7 mouse cellular contexts compared by ENCODE assay signal in the genomic region with DNA sequence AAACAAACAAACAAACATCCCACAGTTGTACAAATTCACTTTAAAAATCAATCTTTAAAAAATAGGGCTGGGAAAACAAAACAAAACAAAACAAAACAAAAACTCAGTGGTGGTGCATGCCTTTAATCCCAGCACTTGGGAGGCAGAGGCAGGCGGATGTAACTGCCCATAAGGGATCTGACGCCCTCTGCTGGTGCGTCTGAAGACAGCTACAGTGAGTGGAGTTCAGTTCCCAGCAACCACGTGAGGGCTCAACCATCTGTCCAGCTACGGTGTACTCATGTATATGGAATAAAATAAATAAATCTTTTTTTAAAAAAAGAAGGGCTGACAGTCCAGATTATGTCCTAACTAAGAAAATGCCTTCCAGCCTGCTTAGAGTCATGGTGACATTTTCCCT. TPM values are rescaled to one million over a fixed set of nuclear protein-coding genes. Genes with fewer than 3 reads are reported as not detected.
A peak's percentile ranks its signal among the peaks of the same experiment; 100 is the strongest.
DNase-seq lines count a peak whose midpoint lies in the region; ATAC-seq and TF ChIP-seq lines count a peak whose summit lies in the region.

No protein-coding gene starts in this region.

- CTCF ChIA-PET in Patski (lab: Charles Lee): no interaction called here

- H3K9me3 ChIP-seq in liver, embryonic 12.5 days (replicated peaks): no peaks in the 10 kb centered on the region
- no peaks in the 10 kb centered on the region for H3K9me3 ChIP-seq in embryonic facial prominence, embryonic 10.5 days

- peak; percentile 50; the same call in 1 of the 2 replicates for TF ChIP-seq CTCF in testis, adult 2 months (IDR thresholded peaks at IDR 0.05; ENCODE audit: control insufficient read depth, insufficient read depth, insufficient replicate concordance, low read depth, low read length)
- TF ChIP-seq CTCF in Patski (IDR thresholded peaks at IDR 0.05): peak; percentile 46

- no peaks in the 10 kb centered on the region for H3K4me1 ChIP-seq in testis, adult 2 months (ENCODE audit: control insufficient read depth, insufficient read depth, low read length)
- H3K4me1 ChIP-seq in liver, embryonic 12.5 days: no peaks in the 10 kb centered on the region
- no peaks in the 10 kb centered on the region for H3K4me1 ChIP-seq in embryonic facial prominence, embryonic 10.5 days

- H3K27me3 ChIP-seq in testis, adult 2 months (ENCODE audit: control insufficient read depth, insufficient read depth, low read length): no peaks in the 10 kb centered on the region
- H3K27me3 ChIP-seq in Patski: no peaks in the 10 kb centered on the region
- no peaks in the 10 kb centered on the region for H3K27me3 ChIP-seq in liver, embryonic 12.5 days (replicated peaks)
- H3K27me3 ChIP-seq in embryonic facial prominence, embryonic 10.5 days (replicated peaks; ENCODE audit: low read depth, poor library complexity, severe bottlenecking): no peaks in the 10 kb centered on the region

- in situ Hi-C loops in Patski (cut with MboI; ENCODE audit: low pct_unique_long_range_greater_than_20kb): no loop called here

- no peak overlapping the region for H3K9ac ChIP-seq in liver, embryonic 12.5 days

- peaks cover 3% of the 10 kb centered on the region for H3K36me3 ChIP-seq in testis, adult 2 months (ENCODE audit: control insufficient read depth, insufficient read depth, low read length)
- peaks cover 18% of the 10 kb centered on the region for H3K36me3 ChIP-seq in liver, embryonic 12.5 days
- H3K36me3 ChIP-seq in embryonic facial prominence, embryonic 10.5 days (replicated peaks): peaks cover 22% of the 10 kb centered on the region

- H3K27ac ChIP-seq in testis, adult 2 months (ENCODE audit: control insufficient read depth, insufficient read depth, low read depth, low read length): no peak overlapping the region
- H3K27ac ChIP-seq in liver, embryonic 12.5 days: no peak overlapping the region
- no peak overlapping the region for H3K27ac ChIP-seq in embryonic facial prominence, embryonic 10.5 days (replicated peaks)

- 33% methylated on average over 5 of the region's 5 CpGs for WGBS in liver, embryonic 12.5 days (ENCODE audit: insufficient replicate concordance)
- WGBS in embryonic facial prominence, embryonic 10.5 days: 69% methylated on average over 5 of the region's 5 CpGs

- no peak overlapping the region for H3K4me2 ChIP-seq in liver, embryonic 12.5 days

- DNase-seq in testis, postnatal 10 days (ENCODE audit: low spot score): no peak
- no peak for DNase-seq in Patski (ENCODE audit: low read depth, low spot score)
- DNase-seq in frontal cortex, postnatal 14 days (ENCODE audit: low spot score in 2 of 2): no peak
- DNase-seq in T-cell, adult 2 months (ENCODE audit: low spot score): no peak
- no peak for DNase-seq in embryonic facial prominence, embryonic 10.5 days (ENCODE audit: low spot score)

- H3K4me3 ChIP-seq in testis, adult 2 months (ENCODE audit: control insufficient read depth, low read depth, low read length): no peak overlapping the region
- H3K4me3 ChIP-seq in liver, embryonic 12.5 days: no peak overlapping the region
- no peak overlapping the region for H3K4me3 ChIP-seq in embryonic facial prominence, embryonic 10.5 days

- TF ChIP-seq POLR2A in testis, adult 2 months (IDR thresholded peaks at IDR 0.05; ENCODE audit: control insufficient read depth, low read depth, low read length): no peak

- POLR2A ChIA-PET in Patski (lab: Charles Lee): no interaction called here

- ATAC-seq in Patski: no peak
- ATAC-seq in liver, embryonic 12.5 days: 0 out of 2 replicates have a peak, but pooled peaks have one; percentile 46

RNA-seq across cellular contexts. Expression of a gene that starts 18.9 kb away (rescaled TPM):
- 4.1 and 5.5 TPM in 2 replicates for polyA plus RNA-seq in testis, adult 2 months (2012; rRNA removed)
- polyA plus RNA-seq in Patski (2021): 13.9 TPM
- polyA plus RNA-seq in liver, embryonic 12.5 days (2016; fragmentation: Nextera tagmentation; extraction: Ambion mirVana): 27.3 and 28.2 TPM in 2 replicates
- polyA plus RNA-seq in embryonic facial prominence, embryonic 10.5 days (2016; fragmentation: Nextera tagmentation; extraction: Ambion mirVana): 41.8 and 43.7 TPM in 2 replicates

RNA-seq across cellular contexts. Expression of a gene that starts 20.3 kb away (rescaled TPM):
- 59.2 and 62.8 TPM in 2 replicates for polyA plus RNA-seq in testis, adult 2 months (2012; rRNA removed)
- polyA plus RNA-seq in Patski (2021): 47.3 TPM
- 31.2 and 32.5 TPM in 2 replicates for polyA plus RNA-seq in liver, embryonic 12.5 days (2016; fragmentation: Nextera tagmentation; extraction: Ambion mirVana)
- 59.8 and 60.5 TPM in 2 replicates for polyA plus RNA-seq in embryonic facial prominence, embryonic 10.5 days (2016; fragmentation: Nextera tagmentation; extraction: Ambion mirVana)

RNA-seq across cellular contexts. Expression of a gene that starts 29.2 kb away (rescaled TPM):
- 43.1 and 58.0 TPM in 2 replicates for polyA plus RNA-seq in testis, adult 2 months (2012; rRNA removed)
- polyA plus RNA-seq in Patski (2021): 86.3 TPM
- 54.4 and 55.3 TPM in 2 replicates for polyA plus RNA-seq in liver, embryonic 12.5 days (2016; fragmentation: Nextera tagmentation; extraction: Ambion mirVana)
- polyA plus RNA-seq in embryonic facial prominence, embryonic 10.5 days (2016; fragmentation: Nextera tagmentation; extraction: Ambion mirVana): 67.6 and 69.9 TPM in 2 replicates

RNA-seq across cellular contexts. Expression of a gene that starts 34.6 kb away (rescaled TPM):
- polyA plus RNA-seq in testis, adult 2 months (2012; rRNA removed): 13.8 and 15.0 TPM in 2 replicates
- 55.8 TPM for polyA plus RNA-seq in Patski (2021)
- polyA plus RNA-seq in liver, embryonic 12.5 days (2016; fragmentation: Nextera tagmentation; extraction: Ambion mirVana): 68.6 and 69.4 TPM in 2 replicates
- polyA plus RNA-seq in embryonic facial prominence, embryonic 10.5 days (2016; fragmentation: Nextera tagmentation; extraction: Ambion mirVana): 114 and 121 TPM in 2 replicates
